Comparison of ENCODE assay signal across 11 mouse cellular contexts in the genomic region with DNA sequence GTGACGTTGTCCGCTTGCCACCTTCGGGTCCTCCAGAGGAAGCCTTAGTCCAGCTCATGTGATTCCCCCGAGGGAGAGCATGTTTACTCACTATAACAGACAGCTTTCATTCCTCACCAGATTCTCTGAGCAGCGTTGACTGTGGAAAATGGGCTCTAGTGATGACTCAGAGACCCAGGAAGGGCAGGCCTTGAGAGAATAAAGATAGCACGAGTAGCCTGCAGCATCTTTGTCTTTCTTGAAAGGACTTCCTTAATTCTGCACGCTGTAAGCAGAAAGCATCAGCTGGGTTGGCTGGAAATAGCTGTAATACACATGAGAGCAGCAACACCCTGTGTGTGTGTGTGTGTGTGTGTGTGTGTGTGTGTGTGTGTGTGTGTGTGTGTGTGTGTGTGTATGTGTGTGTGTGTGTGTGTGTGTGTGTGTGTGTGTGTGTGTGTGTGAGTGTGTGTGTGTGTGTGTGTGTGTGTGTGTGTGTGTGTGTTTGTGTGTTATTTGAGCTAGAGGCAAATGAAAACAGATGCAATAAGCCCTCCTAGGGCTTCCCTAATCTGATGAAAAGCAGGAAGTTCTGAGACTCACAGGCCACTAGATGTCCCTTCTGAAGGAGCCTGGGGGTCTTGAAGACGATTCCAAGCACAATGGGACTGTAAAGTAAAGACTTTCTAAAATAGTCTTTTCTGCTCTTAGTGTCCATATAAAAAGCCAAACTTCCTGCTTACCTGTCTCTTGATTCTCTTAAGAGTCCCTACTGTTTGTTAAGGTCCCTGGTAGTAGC. TPM values are rescaled to one million over a fixed set of nuclear protein-coding genes. Genes with fewer than 3 reads are reported as not detected.
DNase-seq lines count a peak whose midpoint lies in the region; ATAC-seq and TF ChIP-seq lines count a peak whose summit lies in the region.
"Had no signal": no experiment of that assay in that cellular context is flagged by ENCODE, and none has a peak within 500 bp of the region (broad histone marks: within the 10 kb centered on the region; RNA-seq: fewer than 3 reads in every experiment).

No protein-coding gene starts in this region.

- TF ChIP-seq EP300 in lung, postnatal 0 days (IDR thresholded peaks at IDR 0.05), result no peak

- H3K9ac ChIP-seq in lung, postnatal 0 days (replicated peaks; ENCODE audit: low read depth), result no peak overlapping the region
- H3K9ac ChIP-seq in forebrain, embryonic 16.5 days (replicated peaks; ENCODE audit: low read depth, low read length), result no peak overlapping the region
- H3K9ac ChIP-seq: liver, embryonic 12.5 days; neural tube, embryonic 12.5 days had no signal

- no peak for TF ChIP-seq CTCF in lung, postnatal 0 days (IDR thresholded peaks at IDR 0.05)
- no peak for TF ChIP-seq CTCF in lung, adult 2 months (IDR thresholded peaks at IDR 0.05; ENCODE audit: insufficient read depth, low read length)

- TF ChIP-seq POLR2A in lung, adult 2 months (IDR thresholded peaks at IDR 0.05; ENCODE audit: borderline replicate concordance, extremely low read depth, low read depth, low read length), result no peak

- no peaks in the 10 kb centered on the region for H3K4me1 ChIP-seq in lung, postnatal 0 days (ENCODE audit: insufficient read depth, low read depth, low read length)
- no peaks in the 10 kb centered on the region for H3K4me1 ChIP-seq in lung, adult 2 months (ENCODE audit: control insufficient read depth, insufficient read depth, low read length)
- H3K4me1 ChIP-seq in megakaryocyte, embryonic 14.5 days, result peaks cover 73% of the 10 kb centered on the region
- H3K4me1 ChIP-seq in forebrain, embryonic 16.5 days (replicated peaks; ENCODE audit: control insufficient read depth, insufficient read depth, low read length), result no peaks in the 10 kb centered on the region
- H3K4me1 ChIP-seq: neural tube, embryonic 12.5 days had no signal

- H3K27ac ChIP-seq in lung, postnatal 0 days (ENCODE audit: low read length), result no peak overlapping the region
- no peak overlapping the region for H3K27ac ChIP-seq in forebrain, embryonic 16.5 days (ENCODE audit: low read length)
- H3K27ac ChIP-seq: liver, embryonic 12.5 days; neural tube, embryonic 12.5 days had no signal

- no peak for ATAC-seq in lung, postnatal 0 days
- no peak for ATAC-seq in forebrain, embryonic 16.5 days
- ATAC-seq: liver, embryonic 12.5 days had no signal

- H3K9me3 ChIP-seq in lung, postnatal 0 days (ENCODE audit: low read length), result no peaks in the 10 kb centered on the region
- peaks cover 4% of the 10 kb centered on the region; the same call in 1 of the 2 replicates for H3K9me3 ChIP-seq in megakaryocyte, embryonic 14.5 days
- H3K9me3 ChIP-seq in forebrain, embryonic 16.5 days (ENCODE audit: control insufficient read depth, low read length), result no peaks in the 10 kb centered on the region
- H3K9me3 ChIP-seq: liver, embryonic 12.5 days; neural tube, embryonic 12.5 days had no signal

- no peaks in the 10 kb centered on the region for H3K27me3 ChIP-seq in lung, postnatal 0 days (replicated peaks; ENCODE audit: insufficient read depth, low read length)
- no peaks in the 10 kb centered on the region for H3K27me3 ChIP-seq in megakaryocyte, embryonic 14.5 days (replicated peaks)
- no peaks in the 10 kb centered on the region for H3K27me3 ChIP-seq in forebrain, embryonic 16.5 days (replicated peaks; ENCODE audit: control insufficient read depth, insufficient read depth, low read length)
- H3K27me3 ChIP-seq: liver, embryonic 12.5 days; neural tube, embryonic 12.5 days had no signal

- no peaks in the 10 kb centered on the region for H3K36me3 ChIP-seq in lung, postnatal 0 days (ENCODE audit: insufficient read depth, low read length)
- peaks cover 8% of the 10 kb centered on the region for H3K36me3 ChIP-seq in megakaryocyte, embryonic 14.5 days (replicated peaks; ENCODE audit: low read length)
- no peaks in the 10 kb centered on the region for H3K36me3 ChIP-seq in forebrain, embryonic 16.5 days (ENCODE audit: control insufficient read depth, insufficient read depth)
- H3K36me3 ChIP-seq: liver, embryonic 12.5 days; neural tube, embryonic 12.5 days had no signal

- no peak overlapping the region for H3K4me2 ChIP-seq in lung, postnatal 0 days (replicated peaks; ENCODE audit: low read depth, low read length)
- no peak overlapping the region for H3K4me2 ChIP-seq in forebrain, embryonic 16.5 days (ENCODE audit: low read length)
- H3K4me2 ChIP-seq: liver, embryonic 12.5 days; neural tube, embryonic 12.5 days had no signal

- no peak overlapping the region for H3K4me3 ChIP-seq in lung, postnatal 0 days (ENCODE audit: low read depth, low read length)
- H3K4me3 ChIP-seq in lung, adult 2 months (replicated peaks; ENCODE audit: extremely low read depth, low read depth, low read length), result no peak overlapping the region
- peak overlapping the region; percentile 5 for H3K4me3 ChIP-seq in megakaryocyte, embryonic 14.5 days (replicated peaks)
- no peak overlapping the region for H3K4me3 ChIP-seq in forebrain, embryonic 16.5 days (replicated peaks; ENCODE audit: low read length)
- H3K4me3 ChIP-seq: liver, embryonic 12.5 days; neural tube, embryonic 12.5 days had no signal

- DNase-seq in adrenal gland, adult (ENCODE audit: inconsistent age in 2 of 2, low spot score in 1 of 2), result peak; percentile 63 to 85
- DNase-seq in adrenal gland, postnatal 4 days (ENCODE audit: low spot score in 2 of 2), result no peak
- DNase-seq in lung, postnatal 0 days (ENCODE audit: low spot score), result peak; percentile 16
- DNase-seq in lung, adult 2 months, result no peak
- DNase-seq in adrenal gland, postnatal 10 days, result peak; percentile 28
- no peak for DNase-seq in urinary bladder, postnatal 25 days (ENCODE audit: low spot score)
- DNase-seq: gastrocnemius, postnatal 10 days had no signal

- WGBS in lung, postnatal 0 days, result 41% methylated on average over 8 of the region's 8 CpGs
- WGBS in lung, adult 2 months, result 36% methylated on average over 8 of the region's 8 CpGs
- WGBS in forebrain, embryonic 16.5 days, result 62% methylated on average over 8 of the region's 8 CpGs

RNA-seq across cellular contexts. Expression of a gene that starts 27.1 kb away (rescaled TPM):
- 10 to 100 TPM; 52.0 to 57.6 TPM for total RNA-seq in adrenal gland, postnatal 4 days (2021)
- 26.3 and 26.9 TPM in 2 replicates for polyA plus RNA-seq in lung, postnatal 0 days (2015; fragmentation: Nextera tagmentation; extraction: Ambion mirVana)
- 26.7 and 31.4 TPM in 2 replicates for polyA plus RNA-seq in lung, adult 2 months (2012; rRNA removed)
- total RNA-seq in adrenal gland, postnatal 10 days (2021), result 10 to 100 TPM; 48.3 to 51.7 TPM
- polyA plus RNA-seq in megakaryocyte, embryonic 14.5 days (2012; ENCODE audit: insufficient read depth, low replicate concordance), result 35.2 and 38.7 TPM in 2 replicates
- 4.5 and 6.1 TPM in 2 replicates for polyA plus RNA-seq in forebrain, embryonic 16.5 days (2015; fragmentation: Nextera tagmentation; extraction: Ambion mirVana)

Comparison
In these comparisons a context has a peak if more than half of its experiments do, and no peak if none do; other contexts are left out.
1. DNase-seq: peak in adrenal gland, adult (2 of 2), lung, postnatal 0 days (single experiment) and adrenal gland, postnatal 10 days (single experiment); none in adrenal gland, postnatal 4 days (0 of 2), lung, adult 2 months (single experiment) and urinary bladder, postnatal 25 days (single experiment).